Mouse (Mus musculus): ENCODE measurements around the gene Med25. TPM values are rescaled to one million over a fixed set of nuclear protein-coding genes. Genes with fewer than 3 reads are reported as not detected.

The Med25 gene
- polyA plus RNA-seq, 1 experiment from 2014 or later = 97.3 TPM

DNA sequence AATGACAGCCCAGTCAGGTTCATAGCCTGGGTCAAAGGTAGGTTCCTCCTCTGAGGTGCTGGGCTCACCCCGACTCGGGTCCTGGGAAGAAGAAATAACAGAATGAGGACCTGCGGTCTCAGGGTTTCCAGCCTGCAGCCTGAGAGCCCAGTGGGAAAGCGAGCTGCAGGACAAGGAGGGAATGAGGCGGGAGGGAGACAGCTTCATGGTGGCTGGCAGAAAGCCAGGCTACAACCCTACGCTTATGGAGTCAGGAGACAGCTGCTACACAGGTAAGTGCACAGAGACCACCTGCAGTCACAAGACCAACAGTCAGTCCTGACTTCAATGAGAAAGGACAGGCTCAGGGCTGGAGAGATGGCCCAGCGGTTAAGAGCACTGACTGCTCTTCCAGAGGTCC lies 45.7 kb downstream of the Med25 start:
- ATAC-seq (ENCODE audit: low read depth) = no peak
- Histone ChIP-seq H3K27ac (ENCODE audit: low read length) (no peak overlapping the region), H3K36me3 (ENCODE audit: control insufficient read depth, insufficient read depth, low read length) (peaks cover 41% of the 10 kb centered on the region), H3K27me3 (ENCODE audit: control insufficient read depth, insufficient read depth, low read depth, low read length) (no peaks in the 10 kb centered on the region), H3K4me3 (ENCODE audit: low read length) (no peak overlapping the region), H3K4me1 (replicated peaks; ENCODE audit: control insufficient read depth, insufficient read depth, low read length) (peaks cover 17% of the 10 kb centered on the region), H3K9ac (ENCODE audit: low read length) (no peak overlapping the region), H3K4me2 (ENCODE audit: low read depth, low read length) (no peak overlapping the region), H3K9me3 (ENCODE audit: control insufficient read depth, low read length) (no peaks in the 10 kb centered on the region)
- 86% methylated on average over 7 of the region's 7 CpGs for WGBS

DNA sequence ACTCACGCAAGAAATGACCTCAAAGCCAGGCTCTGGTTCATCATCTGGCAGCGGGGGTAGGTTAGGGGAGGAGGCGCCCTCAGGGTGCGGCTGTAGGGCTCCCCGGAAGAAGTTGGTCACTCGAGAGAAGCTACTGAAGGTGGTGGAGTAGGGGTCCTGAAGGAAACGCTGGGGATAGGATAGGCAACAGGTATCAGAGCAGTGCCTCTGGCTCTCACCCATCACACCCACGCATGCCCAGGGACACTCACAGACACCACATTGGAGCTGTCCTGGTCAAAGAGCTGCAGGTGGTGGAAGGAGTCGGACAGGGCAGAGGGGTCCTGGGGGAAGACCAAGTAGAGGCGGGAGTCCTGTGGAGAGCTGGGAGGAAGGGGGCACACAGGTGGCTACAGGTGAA lies 47.5 kb downstream of the Med25 start:
- H3K36me3 ChIP-seq (ENCODE audit: control insufficient read depth, insufficient read depth, low read length) = peaks cover 48% of the 10 kb centered on the region
- no peak overlapping the region for H3K27ac ChIP-seq (ENCODE audit: low read length)
- H3K9ac ChIP-seq (ENCODE audit: low read length) = no peak overlapping the region
- WGBS = 94% methylated on average over 10 of the region's 10 CpGs
- H3K9me3 ChIP-seq (ENCODE audit: control insufficient read depth, low read length) = no peaks in the 10 kb centered on the region
- H3K4me1 ChIP-seq (replicated peaks; ENCODE audit: control insufficient read depth, insufficient read depth, low read length) = peaks cover 11% of the 10 kb centered on the region
- no peak for ATAC-seq (ENCODE audit: low read depth)
- H3K4me2 ChIP-seq (ENCODE audit: low read depth, low read length) = no peak overlapping the region
- H3K27me3 ChIP-seq (ENCODE audit: control insufficient read depth, insufficient read depth, low read depth, low read length) = peaks cover 8% of the 10 kb centered on the region
- no peak overlapping the region for H3K4me3 ChIP-seq (ENCODE audit: low read length)

DNA sequence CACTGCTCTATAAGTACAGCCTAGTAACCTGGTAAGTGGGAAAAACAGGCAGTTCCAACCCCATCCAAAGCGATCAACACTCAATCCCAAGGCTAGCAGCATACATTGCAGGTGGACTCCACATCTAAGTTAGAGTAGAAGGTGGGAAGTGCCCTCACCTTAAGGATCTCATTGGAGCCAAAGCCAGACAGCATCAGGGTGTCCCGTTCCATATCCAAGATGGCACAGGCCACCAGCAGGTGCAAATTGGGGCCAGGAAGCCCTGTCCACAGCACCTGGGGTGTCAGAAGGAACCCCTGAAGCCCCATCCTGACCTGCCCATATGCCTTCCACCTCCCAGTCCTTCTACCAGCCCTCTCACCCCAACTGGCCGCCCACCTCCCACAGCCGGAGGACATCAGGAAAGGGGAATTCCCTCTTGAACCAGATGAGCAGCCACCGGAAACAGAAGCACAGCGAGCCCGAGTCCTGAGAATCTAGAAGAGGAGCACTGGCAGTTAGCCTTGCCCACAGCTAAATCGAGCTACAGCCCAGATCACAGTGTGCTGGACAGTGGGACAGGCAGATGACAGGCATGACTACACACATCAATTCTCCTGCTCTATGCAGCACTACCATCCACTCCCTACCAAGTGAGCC lies 50.6 kb downstream of the Med25 start:
- H3K36me3 ChIP-seq (ENCODE audit: control insufficient read depth, insufficient read depth, low read length) = peaks cover 48% of the 10 kb centered on the region
- WGBS = 87% methylated on average over 8 of the region's 8 CpGs
- ATAC-seq (ENCODE audit: low read depth) = no peak

DNA sequence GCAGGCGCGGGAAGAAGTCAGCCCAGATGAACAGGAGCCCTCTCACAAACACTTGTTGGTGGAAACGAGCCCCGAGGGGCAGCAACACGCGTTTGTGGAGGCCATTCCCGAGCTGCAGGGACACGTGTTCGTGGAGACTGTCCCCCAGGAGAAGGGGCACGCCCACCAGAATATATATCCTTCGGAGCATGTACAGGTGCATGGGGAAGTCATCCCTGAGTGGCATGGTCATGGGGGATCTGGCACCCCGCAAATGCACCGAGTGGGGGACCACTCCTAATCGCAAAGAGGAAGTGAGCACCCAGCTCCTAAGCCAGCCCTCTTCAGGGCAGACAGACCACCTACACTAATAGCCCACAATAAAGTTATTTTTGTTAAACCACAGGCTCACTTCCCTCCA lies 52.1 kb downstream of the Med25 start:
- peaks cover 17% of the 10 kb centered on the region for H3K4me1 ChIP-seq (replicated peaks; ENCODE audit: control insufficient read depth, insufficient read depth, low read length)
- H3K9me3 ChIP-seq (ENCODE audit: control insufficient read depth, low read length) = no peaks in the 10 kb centered on the region
- 57% methylated on average over 14 of the region's 14 CpGs for WGBS
- H3K27me3 ChIP-seq (ENCODE audit: control insufficient read depth, insufficient read depth, low read depth, low read length) = peaks cover 12% of the 10 kb centered on the region
- H3K4me2 ChIP-seq (ENCODE audit: low read depth, low read length) = peak overlapping the region; percentile 67; the same call in 1 of the 2 replicates
- no peak overlapping the region for H3K4me3 ChIP-seq (ENCODE audit: low read length)
- H3K9ac ChIP-seq (ENCODE audit: low read length) = no peak overlapping the region
- no peak overlapping the region for H3K27ac ChIP-seq (ENCODE audit: low read length)
- no peak for ATAC-seq (ENCODE audit: low read depth)
- peaks cover 37% of the 10 kb centered on the region for H3K36me3 ChIP-seq (ENCODE audit: control insufficient read depth, insufficient read depth, low read length)

More for the DNA sequence above, 50.6 kb downstream of the Med25 start:
- Histone ChIP-seq H3K9ac (ENCODE audit: low read length) (no peak overlapping the region), H3K4me2 (ENCODE audit: low read depth, low read length) (no peak overlapping the region), H3K4me3 (ENCODE audit: low read length) (no peak overlapping the region), H3K4me1 (replicated peaks; ENCODE audit: control insufficient read depth, insufficient read depth, low read length) (peaks cover 13% of the 10 kb centered on the region), H3K27me3 (ENCODE audit: control insufficient read depth, insufficient read depth, low read depth, low read length) (peaks cover 12% of the 10 kb centered on the region), H3K27ac (ENCODE audit: low read length) (no peak overlapping the region), H3K9me3 (ENCODE audit: control insufficient read depth, low read length) (no peaks in the 10 kb centered on the region)

DNA sequence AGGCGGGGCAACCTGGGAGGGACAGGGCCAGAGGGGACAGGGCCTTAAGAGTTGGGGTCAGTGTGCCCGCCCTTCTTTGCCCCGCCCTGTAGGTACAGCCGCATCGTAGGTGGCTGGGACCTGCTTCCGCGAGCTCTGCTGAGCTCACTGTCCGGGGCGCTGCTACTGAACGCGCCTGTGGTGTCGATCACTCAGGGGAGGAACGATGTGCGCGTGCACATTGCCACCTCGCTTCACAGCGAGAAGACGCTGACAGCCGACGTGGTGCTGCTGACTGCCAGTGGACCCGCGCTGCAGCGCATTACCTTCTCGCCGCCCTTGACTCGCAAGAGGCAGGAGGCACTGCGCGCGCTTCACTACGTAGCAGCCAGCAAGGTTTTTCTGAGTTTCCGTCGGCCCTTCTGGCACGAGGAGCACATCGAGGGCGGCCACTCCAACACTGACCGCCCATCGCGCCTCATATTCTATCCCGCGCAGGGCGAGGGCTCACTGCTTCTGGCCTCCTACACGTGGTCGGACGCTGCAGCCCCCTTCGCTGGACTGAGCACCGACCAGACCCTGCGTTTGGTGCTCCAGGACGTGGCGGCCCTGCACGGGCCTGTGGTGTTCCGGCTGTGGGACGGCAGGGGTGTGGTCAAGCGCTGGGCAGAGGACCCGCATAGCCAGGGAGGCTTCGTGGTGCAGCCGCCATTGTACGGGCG lies 52.9 kb downstream of the Med25 start:
- 3% methylated on average over 57 of the region's 58 CpGs for WGBS
- H3K4me1 ChIP-seq (replicated peaks; ENCODE audit: control insufficient read depth, insufficient read depth, low read length) = peaks cover 17% of the 10 kb centered on the region
- H3K27ac ChIP-seq (ENCODE audit: low read length) = no peak overlapping the region
- H3K4me3 ChIP-seq (ENCODE audit: low read length) = peak overlapping the region; percentile 40
- peaks cover 12% of the 10 kb centered on the region for H3K27me3 ChIP-seq (ENCODE audit: control insufficient read depth, insufficient read depth, low read depth, low read length)
- H3K4me2 ChIP-seq (ENCODE audit: low read depth, low read length) = peak overlapping the region; percentile 67
- peak; percentile 53 for ATAC-seq (ENCODE audit: low read depth)
- H3K9ac ChIP-seq (ENCODE audit: low read length) = peak overlapping the region; percentile 62
- H3K9me3 ChIP-seq (ENCODE audit: control insufficient read depth, low read length) = no peaks in the 10 kb centered on the region
- peaks cover 29% of the 10 kb centered on the region for H3K36me3 ChIP-seq (ENCODE audit: control insufficient read depth, insufficient read depth, low read length)

DNA sequence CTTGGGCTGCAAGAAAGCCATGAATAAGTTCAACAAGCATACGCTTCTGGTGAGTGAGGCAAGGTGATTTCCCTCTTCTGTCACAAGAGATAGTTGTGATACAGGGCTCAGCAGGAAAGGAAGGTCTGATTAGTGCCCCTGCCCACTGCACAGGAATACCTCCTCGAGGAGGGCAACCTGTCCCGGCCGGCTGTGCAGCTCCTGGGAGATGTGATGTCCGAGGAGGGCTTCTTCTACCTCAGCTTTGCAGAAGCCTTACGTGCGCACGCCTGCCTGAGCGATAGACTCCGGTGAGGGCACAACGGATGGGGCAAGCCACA lies 53.4 kb downstream of the Med25 start:
- H3K27ac ChIP-seq (ENCODE audit: low read length) = no peak overlapping the region
- no peak for ATAC-seq (ENCODE audit: low read depth)
- 30% methylated on average over 11 of the region's 11 CpGs for WGBS
- H3K4me3 ChIP-seq (ENCODE audit: low read length) = peak overlapping the region; percentile 40; the same call in 1 of the 2 replicates
- H3K9ac ChIP-seq (ENCODE audit: low read length) = peak overlapping the region; percentile 62
- H3K36me3 ChIP-seq (ENCODE audit: control insufficient read depth, insufficient read depth, low read length) = peaks cover 24% of the 10 kb centered on the region
- H3K4me1 ChIP-seq (replicated peaks; ENCODE audit: control insufficient read depth, insufficient read depth, low read length) = peaks cover 17% of the 10 kb centered on the region
- peaks cover 12% of the 10 kb centered on the region for H3K27me3 ChIP-seq (ENCODE audit: control insufficient read depth, insufficient read depth, low read depth, low read length)
- peak overlapping the region; percentile 67 for H3K4me2 ChIP-seq (ENCODE audit: low read depth, low read length)
- H3K9me3 ChIP-seq (ENCODE audit: control insufficient read depth, low read length) = no peaks in the 10 kb centered on the region

DNA sequence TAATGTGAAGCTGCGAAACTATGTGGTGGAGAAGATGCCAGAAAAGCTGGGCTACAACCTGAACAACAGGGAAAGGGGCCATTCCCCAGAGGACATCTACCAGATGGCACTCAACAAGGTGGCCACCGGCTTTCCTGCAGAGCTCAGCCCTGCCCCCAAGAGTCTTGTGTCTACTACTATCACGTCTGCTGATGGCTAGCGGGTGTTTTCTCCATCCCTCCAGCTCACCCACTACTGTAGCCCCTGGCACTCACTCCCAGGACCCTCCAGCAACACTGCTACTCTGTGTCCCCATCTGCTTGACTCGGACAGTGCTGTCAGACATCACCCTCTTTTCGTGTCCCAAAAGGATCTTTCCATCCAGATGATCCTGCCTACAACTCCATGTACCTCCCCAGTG lies 54.4 kb downstream of the Med25 start:
- H3K4me1 ChIP-seq (replicated peaks; ENCODE audit: control insufficient read depth, insufficient read depth, low read length) = peaks cover 18% of the 10 kb centered on the region
- WGBS = 87% methylated on average over 6 of the region's 6 CpGs
- no peaks in the 10 kb centered on the region for H3K9me3 ChIP-seq (ENCODE audit: control insufficient read depth, low read length)
- H3K36me3 ChIP-seq (ENCODE audit: control insufficient read depth, insufficient read depth, low read length) = peaks cover 15% of the 10 kb centered on the region
- ATAC-seq (ENCODE audit: low read depth) = no peak
- no peak overlapping the region for H3K4me2 ChIP-seq (ENCODE audit: low read depth, low read length)
- no peak overlapping the region for H3K4me3 ChIP-seq (ENCODE audit: low read length)
- H3K27me3 ChIP-seq (ENCODE audit: control insufficient read depth, insufficient read depth, low read depth, low read length) = peaks cover 12% of the 10 kb centered on the region
- H3K9ac ChIP-seq (ENCODE audit: low read length) = no peak overlapping the region
- H3K27ac ChIP-seq (ENCODE audit: low read length) = no peak overlapping the region

DNA sequence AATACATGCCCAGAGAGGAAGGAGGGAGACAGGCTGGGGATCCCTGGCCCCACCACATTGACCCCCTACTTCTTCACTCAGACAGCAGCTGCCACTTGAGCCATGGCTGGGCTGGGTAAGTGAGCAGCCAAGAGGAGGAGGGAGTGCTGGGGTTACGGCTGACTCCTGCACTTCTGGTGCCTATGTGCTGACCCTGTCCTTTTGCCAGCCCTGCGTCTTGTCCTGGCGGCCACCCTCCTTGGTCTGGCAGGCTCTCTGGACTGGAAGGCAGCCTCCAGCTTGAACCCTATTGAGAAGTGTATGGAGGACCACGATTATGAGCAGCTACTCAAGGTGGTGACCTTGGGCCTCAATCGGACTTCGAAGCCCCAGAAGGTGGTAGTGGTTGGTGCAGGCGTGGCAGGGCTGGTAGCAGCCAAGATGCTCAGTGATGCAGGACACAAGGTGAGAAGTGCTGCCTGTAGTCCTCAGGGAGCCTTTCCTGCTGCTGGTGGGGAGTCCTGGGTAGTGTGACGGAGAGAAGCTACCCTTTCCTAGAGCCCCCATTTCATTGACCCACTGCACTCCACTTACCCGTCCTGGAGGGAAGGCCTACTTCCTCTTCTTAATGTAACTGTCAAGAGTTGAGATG lies 56.0 kb downstream of the Med25 start:
- Histone ChIP-seq H3K27me3 (ENCODE audit: control insufficient read depth, insufficient read depth, low read depth, low read length) (peaks cover 12% of the 10 kb centered on the region), H3K9me3 (ENCODE audit: control insufficient read depth, low read length) (no peaks in the 10 kb centered on the region), H3K4me2 (ENCODE audit: low read depth, low read length) (no peak overlapping the region), H3K9ac (ENCODE audit: low read length) (no peak overlapping the region), H3K27ac (ENCODE audit: low read length) (no peak overlapping the region), H3K4me3 (ENCODE audit: low read length) (no peak overlapping the region), H3K36me3 (ENCODE audit: control insufficient read depth, insufficient read depth, low read length) (peaks cover 7% of the 10 kb centered on the region), H3K4me1 (replicated peaks; ENCODE audit: control insufficient read depth, insufficient read depth, low read length) (peaks cover 20% of the 10 kb centered on the region)
- ATAC-seq (ENCODE audit: low read depth) = no peak
- WGBS = 77% methylated on average over 9 of the region's 9 CpGs

DNA sequence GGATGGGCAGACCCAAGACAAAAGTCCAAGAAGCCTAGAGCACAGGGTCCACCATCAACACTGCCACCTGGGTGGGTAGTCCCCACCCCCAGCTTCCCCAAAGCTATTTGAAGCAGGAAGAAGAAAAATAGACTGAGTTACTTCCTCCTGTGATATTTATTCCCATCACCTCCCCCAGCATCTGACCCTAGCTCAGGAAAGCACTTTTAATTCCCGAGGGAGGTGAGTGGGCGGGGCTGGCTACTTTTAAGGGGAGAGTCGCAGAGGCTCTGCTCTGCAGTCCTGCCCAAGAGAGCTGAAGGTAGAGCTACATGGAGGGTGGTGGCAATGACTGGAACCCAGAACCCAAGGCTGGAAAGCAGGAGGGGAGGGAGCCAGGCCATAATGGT lies 56.5 kb downstream of the Med25 start:
- Histone ChIP-seq H3K4me1 (replicated peaks; ENCODE audit: control insufficient read depth, insufficient read depth, low read length) (peaks cover 20% of the 10 kb centered on the region), H3K27ac (ENCODE audit: low read length) (no peak overlapping the region), H3K4me3 (ENCODE audit: low read length) (no peak overlapping the region), H3K4me2 (ENCODE audit: low read depth, low read length) (no peak overlapping the region), H3K27me3 (ENCODE audit: control insufficient read depth, insufficient read depth, low read depth, low read length) (peaks cover 12% of the 10 kb centered on the region), H3K36me3 (ENCODE audit: control insufficient read depth, insufficient read depth, low read length) (peaks cover 8% of the 10 kb centered on the region), H3K9me3 (ENCODE audit: control insufficient read depth, low read length) (no peaks in the 10 kb centered on the region), H3K9ac (ENCODE audit: low read length) (no peak overlapping the region)
- WGBS = 36% methylated on average over 3 of the region's 3 CpGs
- ATAC-seq (ENCODE audit: low read depth) = no peak
